Mouse (Mus musculus): ENCODE data around the gene Tet3.

GRCm38 (mm10) chr6:83348873-83349272 lies 110.0 kb downstream of the Tet3 start, which contains the start of gene Bola3:
- TF ChIP-seq POLR2A (IDR thresholded peaks at IDR 0.05; ENCODE audit: insufficient read depth, low read depth, low read length) (no peak), CTCF (IDR thresholded peaks at IDR 0.05; ENCODE audit: insufficient read depth, low read depth, low read length) (no peak)
